Mouse (Mus musculus) E14TG2a.4 (cell line): ENCODE results near the gene Pde2a.

Experiments
- CTCF ChIP-seq: conservative IDR thresholded peaks from 2 replicates; pipeline ENCODE4 v1.5.1; 2014; ENCODE audit warnings: low read length
- NANOG ChIP-seq: IDR thresholded peaks from 2 replicates; pipeline ENCODE4 v1.6.1; 2014; ENCODE audit warnings: borderline replicate concordance, low read length, mixed read lengths

- TF ChIP-seq CTCF (no peak), NANOG (no peak)
Observed at GRCm38 (mm10) chr7:101471423-101471822, 49.9 kb downstream of the Pde2a start.
